Mouse (Mus musculus) retina, adult 2 months (tissue): Measurements from ENCODE around the gene Clec10a.

Experiments
- DNase-seq: peaks from one replicate; pipeline ENCODE4 v3.0.0-alpha.2; 2012; ENCODE audit warnings: low read depth, low spot score

The Clec10a gene

DNA sequence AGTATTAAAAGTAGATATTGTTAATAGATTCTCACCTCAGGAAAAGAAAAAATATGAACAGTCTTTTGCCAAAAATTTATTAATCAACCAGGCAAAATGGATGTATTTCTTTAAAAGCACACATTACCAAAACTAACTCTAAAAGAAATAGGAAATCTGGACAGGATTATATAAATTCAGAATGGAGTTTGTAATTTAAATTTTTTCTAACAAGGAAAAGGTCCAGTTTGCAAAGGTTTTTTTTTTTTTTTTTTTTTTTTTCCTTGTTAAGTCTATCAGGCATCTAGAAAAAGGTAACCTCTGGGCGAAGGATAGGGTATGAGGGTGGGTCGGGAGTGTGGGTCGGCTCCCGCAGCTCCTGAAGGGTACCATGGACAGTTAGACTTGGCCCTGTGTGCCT lies 24.5 kb downstream of the Clec10a start:
- no peak for DNase-seq

- DNase-seq: no peak
These were observed 29.1 kb downstream of the Clec10a start for GRCm38 (mm10) chr11:70185120-70185519.

DNA sequence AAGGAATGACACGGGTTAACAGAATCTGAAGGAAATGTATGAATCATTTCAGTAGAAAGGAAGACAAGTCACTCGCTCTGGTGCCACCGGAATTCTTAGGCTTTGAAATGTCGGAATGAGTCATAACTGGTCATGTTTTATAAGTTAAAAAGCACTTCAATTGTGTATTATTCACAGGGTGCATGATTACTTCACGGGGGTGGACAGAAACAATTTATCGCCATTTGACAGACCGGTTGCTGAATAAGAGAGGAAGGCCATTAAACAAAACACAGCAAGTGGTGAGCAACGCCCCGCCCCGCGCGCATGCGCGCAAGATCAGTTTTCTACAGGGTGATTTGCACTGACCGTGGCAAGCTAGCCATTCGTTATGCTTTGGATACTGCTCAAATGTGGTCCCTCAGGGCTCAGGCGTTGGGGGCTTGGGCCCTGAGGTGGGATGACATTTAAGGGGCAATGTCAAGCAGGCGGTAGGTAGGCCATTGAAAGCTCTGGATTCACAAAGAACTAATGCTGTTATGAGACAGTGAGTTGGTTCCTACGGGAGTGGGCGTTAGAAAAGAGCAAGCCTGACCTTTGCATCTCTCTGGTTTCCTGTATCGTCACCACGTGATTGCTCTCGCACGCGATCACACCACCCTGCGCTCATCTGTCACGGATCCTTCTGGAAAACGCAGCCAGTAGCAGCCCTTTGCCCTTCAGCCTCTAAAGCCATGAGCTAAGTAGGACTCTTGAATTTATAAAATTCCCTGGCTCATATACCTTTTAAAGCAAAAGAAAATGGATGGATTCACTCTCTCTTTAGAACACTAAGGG lies 33.5 kb downstream of the Clec10a start:
- DNase-seq: no peak

DNA sequence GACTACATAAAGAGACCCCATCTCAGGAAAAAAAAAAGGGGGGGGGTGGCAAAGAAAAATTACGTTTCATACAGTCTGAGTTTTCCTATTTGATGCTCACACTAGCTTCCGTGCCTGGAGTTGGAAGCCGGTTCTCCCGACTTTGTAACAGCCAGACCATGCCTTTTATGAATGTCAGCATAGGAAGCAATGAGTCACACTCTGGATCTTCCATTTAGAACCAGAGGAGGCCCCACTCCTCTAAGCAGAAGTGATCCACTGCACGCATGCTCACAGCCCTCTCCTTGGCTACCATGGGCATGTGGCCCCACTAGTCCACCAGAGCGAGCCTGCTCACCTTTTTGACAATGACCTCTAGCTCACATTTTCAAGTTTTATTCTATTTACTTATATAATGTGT lies 35.2 kb downstream of the Clec10a start:
- no peak for DNase-seq

DNA sequence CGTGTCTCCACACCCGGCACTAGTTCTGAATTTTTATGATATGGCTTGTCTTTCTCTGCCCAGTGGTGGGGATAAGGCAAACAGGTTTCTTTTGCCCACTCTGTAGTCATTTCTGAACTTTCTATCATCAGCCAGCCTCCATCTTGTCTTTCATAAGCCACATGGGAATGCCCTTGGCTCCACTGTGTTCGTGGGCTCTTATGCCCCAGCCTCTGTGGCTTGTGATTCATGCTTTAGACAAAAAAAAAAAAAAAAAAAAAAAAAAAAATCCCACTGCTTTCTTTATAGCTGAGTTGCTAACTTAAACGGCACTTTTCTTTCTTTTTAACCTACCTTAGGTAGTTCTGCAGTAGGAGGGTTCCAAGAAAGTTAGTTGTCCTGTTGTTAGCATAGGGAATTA lies 36.2 kb downstream of the Clec10a start:
- DNase-seq: no peak

- DNase-seq: no peak
These were observed 37.6 kb downstream of the Clec10a start for GRCm38 (mm10) chr11:70193354-70194285.

DNA sequence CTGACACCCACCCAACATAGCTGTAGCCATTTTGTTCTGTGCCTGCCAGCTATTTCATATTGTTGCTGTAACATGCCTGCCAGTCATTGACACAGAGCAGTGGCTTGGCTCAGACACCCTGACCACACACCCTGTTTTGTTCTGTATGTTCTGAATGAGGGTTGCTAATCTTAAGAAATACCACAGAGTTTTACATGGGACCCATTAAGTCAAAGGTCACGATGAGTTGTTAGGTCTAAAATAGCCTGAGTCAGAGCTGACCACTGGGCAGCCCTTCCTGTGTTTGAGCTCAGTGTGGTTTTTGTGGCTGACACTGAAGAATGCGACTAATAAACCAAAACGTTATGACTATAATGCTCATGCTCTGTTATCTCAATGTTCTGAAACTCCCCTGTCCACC lies 42.3 kb downstream of the Clec10a start:
- no peak for DNase-seq

DNA sequence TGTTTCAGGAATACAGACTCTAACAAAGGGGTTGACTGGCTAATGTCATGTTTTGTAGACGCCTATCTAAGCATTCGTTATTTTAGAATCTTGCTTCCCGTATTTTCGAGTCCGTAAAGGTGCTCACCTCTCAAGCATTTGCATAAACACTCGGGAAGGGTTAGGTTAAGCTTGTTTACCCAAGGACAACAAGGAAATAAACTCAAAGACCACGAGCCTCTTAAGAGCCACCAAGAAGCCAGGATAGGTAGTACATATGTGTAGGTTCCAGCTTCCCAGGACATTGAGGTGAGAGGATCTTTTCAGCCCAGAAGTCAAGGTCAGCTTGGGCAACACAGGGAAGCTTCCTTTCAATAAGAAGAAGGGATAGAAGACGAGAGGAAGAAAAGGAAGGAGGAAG lies 43.1 kb downstream of the Clec10a start:
- no peak for DNase-seq

GRCm38 (mm10) chr11:70200036-70200608 lies 44.1 kb downstream of the Clec10a start:
- DNase-seq: no peak

- peak; percentile 56 for DNase-seq
These were observed 45.7 kb downstream of the Clec10a start for GRCm38 (mm10) chr11:70201691-70202090.

DNA sequence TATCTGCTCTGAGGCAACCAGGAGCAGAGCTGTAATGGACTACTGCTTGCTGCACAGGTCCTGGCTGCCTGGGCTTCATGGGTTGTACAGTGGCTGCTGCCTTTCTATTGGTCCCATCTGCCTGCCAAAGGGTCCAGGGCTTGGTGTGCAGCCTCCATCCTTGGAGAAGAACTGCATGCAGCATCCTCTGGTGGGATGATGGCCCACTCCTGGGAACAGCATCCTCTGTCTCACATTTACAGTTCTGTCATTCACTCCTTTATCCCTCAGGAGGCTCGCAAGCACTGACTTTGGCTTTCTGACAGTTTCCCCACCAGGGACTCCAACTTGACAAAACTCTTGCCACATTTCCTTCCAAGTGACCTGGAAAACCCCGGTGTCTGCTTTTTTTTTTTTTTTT lies 50.8 kb downstream of the Clec10a start:
- no peak for DNase-seq

DNA sequence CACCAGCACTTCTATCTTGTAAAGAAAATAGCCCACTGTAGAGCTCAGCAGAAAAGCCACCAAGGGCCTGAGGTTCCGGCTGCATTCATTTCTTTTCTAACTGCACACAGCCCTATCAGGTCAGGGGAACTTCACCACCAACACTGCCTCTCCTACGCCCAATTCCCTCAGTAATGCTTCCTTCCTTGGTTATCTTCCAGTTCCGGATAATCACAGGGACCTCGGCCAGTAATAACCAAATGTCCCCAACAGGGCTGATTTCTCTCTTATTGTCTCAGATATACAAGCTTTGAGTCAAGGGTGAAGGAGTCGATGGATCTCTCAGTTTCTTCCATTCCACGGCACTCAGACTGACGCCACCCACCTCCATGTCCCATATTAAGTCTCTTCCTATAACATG lies 51.3 kb downstream of the Clec10a start:
- DNase-seq: no peak

DNA sequence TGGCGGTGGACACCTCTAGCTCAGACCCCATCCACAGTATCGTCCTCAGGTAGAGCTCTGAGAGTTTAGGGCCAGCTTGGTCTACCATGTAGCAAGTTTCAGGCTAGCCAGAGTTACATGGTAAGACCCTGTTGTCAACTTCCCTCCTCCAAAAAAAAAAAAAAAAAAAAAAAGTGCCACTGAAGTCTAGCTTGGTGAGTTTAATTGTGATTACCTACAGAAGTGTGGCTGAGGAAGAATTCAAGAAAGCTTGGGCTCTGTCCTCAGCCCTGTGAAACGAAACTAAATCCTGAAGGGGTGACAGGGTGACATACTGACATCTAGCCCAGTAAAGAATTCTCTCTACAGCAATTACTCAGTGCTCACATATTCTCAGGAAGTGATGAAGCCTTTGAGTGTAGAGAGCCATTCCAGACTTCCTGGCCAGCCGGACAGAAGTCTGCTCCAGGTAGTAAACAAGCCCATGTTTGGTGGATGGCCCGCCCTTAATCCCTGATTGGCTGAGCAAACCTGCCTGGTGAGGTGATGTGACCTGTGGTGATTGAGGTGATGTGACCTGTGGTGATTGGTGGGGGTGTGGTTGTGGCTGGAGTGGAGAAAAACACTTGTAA lies 52.9 kb downstream of the Clec10a start:
- DNase-seq: no peak

DNA sequence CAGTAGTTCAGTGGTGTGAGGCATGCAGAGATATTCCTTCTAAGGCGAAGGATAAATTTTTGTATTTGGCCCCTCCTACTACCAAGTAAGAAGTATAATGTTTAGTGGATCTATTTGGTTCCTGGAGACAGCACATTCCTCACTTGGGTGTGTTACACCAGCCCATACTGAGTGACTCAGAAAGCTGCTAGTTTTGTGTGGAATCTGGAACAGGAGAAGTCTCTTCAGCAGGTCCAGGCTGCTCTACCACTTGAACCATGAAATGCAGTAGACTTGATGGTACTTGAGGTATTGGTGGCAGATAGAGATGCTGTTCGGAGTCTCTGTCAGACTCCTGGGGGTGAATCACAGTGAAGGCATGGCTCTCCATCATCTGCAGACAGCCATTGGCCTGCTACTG lies 54.7 kb downstream of the Clec10a start:
- DNase-seq: no peak

- DNase-seq: no peak
These were observed 56.0 kb downstream of the Clec10a start for GRCm38 (mm10) chr11:70211972-70212371.

DNA sequence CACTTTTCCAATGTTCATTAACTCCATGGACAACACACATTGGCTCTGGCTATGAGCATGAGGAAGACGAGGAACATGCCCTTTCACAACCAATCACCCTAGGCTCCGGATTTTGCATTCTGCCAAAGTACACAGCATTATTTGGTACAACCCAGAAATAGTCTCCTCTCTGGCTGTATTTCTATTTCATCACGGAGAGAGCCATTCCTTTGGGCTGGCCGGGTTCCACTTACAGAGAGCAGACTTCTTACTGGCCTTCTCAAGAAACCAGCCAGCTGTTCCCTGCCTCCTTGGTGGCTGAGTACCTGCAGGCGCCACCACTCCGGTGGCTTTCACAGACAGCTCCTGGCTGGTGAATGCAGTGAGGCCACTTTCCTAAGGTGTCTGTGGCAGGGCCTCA lies 56.4 kb downstream of the Clec10a start, which contains the start of gene Slc16a11:
Gene Slc16a11, plus strand, starts transcription at position 330 of the 400 bp plus-strand sequence.
- DNase-seq: no peak

GRCm38 (mm10) chr11:70212896-70213295 lies 56.9 kb downstream of the Clec10a start:
- DNase-seq: no peak

DNA sequence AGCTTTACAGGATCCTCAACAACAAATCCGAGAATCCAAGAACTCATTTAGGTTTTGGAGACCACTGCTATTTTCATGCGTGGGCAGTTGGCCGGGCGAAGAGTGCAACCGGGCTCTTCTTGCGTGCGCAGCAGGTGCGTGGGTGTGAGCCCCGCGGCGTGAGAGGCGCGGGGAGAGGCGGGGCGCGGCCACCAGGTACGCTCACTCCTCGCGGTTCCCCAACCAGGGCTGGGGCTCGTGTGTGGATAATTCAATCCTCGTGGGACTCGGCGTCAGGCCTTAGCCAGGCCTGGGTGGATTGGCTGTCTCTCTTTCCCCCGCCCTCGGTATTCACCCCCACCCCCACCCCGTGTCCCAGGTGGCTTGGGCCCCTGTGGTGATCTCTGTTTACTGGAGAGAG lies 57.7 kb downstream of the Clec10a start:
- no peak for DNase-seq

- DNase-seq: no peak
These were observed 58.3 kb downstream of the Clec10a start for GRCm38 (mm10) chr11:70214191-70214855.

DNA sequence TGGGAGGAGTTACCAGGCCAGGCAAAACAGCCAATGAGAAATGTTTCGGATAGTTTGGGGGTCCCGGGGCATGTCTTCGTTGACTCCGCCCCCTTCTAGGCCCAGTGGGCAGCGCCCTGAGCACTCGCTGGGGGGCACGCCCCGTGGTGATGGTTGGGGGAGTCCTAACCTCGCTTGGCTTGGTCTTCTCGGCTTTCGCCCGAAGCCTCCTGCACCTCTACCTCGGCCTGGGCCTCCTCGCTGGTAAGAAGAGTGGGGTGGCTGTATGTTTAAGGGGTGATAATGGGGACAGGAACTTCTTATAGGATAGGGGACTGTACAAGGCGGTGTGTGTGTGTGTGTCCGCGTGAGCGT lies 58.8 kb downstream of the Clec10a start:
- no peak for DNase-seq

DNA sequence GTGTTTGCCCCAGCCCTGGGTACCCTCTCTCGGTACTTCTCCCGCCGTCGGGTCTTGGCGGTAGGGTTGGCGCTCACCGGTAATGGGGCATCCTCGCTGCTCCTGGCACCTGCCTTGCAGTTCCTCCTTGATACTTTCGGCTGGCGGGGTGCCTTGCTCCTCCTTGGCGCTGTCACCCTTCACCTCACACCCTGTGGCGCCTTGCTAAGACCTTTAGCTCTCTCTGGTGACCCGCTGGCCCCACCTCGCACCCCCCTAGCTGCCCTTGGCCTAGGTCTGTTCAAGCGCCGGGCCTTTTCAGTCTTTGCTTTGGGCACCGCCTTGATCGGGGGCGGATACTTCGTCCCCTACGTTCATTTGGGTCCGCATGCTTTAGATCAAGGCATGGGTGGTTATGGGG lies 59.3 kb downstream of the Clec10a start:
- DNase-seq: no peak
